Mouse (Mus musculus) lung, adult 18-20 months (tissue): Measurements from ENCODE around the gene Mgmt.

Source experiments
- DNase-seq, 2 experiments: peaks; one replicate each; pipeline ENCODE4 v3.0.0; 2022; ENCODE audit warnings: mixed read lengths in 2 of 2

Gene Mgmt

DNA sequence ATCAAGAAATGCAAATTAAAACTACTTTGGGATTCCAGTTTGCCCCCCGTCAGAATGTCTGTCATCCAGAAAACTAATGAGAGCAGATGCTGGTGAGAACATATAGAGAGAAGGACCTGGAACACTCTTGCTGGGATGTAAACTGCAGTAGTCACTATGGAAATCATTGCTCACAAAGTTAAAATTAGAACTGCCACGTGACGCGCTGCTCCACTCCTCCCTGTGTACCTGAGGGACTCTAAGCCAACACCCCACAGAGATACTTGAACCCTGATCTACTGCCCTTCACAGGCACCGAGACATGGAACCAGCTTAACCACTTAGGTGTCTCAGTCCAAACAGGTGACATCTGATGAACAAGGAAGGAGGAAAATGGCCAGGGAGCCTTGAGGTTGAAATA, 171.0 kb downstream of the Mgmt start:
- DNase-seq: no peak

GRCm38 (mm10) chr7:137066211-137066610, 171.8 kb downstream of the Mgmt start:
- no peak for DNase-seq

GRCm38 (mm10) chr7:137066997-137067396, 172.6 kb downstream of the Mgmt start:
- no peak for DNase-seq

- DNase-seq: no peak
Measured at GRCm38 (mm10) chr7:137067758-137068157, 173.3 kb downstream of the Mgmt start.

DNA sequence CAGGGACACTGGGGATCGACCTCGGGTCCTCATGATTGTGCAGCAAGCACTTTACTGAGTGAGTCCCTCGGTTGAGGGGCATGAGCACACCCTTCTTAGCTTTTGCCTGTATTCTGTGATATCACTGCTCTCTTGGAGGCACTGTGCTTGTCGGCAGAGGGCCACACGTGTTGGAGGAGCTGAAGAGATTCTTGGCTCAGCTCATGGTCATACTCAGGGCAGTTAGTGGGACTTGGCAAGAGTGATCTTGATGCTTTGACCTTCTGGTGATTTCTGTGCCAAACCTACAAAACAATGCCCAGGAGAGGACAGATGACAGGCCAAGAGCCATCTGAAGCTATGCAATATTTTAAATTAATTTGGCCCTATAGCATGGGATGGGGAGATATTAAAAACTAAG, 174.4 kb downstream of the Mgmt start:
- no peak for DNase-seq

DNA sequence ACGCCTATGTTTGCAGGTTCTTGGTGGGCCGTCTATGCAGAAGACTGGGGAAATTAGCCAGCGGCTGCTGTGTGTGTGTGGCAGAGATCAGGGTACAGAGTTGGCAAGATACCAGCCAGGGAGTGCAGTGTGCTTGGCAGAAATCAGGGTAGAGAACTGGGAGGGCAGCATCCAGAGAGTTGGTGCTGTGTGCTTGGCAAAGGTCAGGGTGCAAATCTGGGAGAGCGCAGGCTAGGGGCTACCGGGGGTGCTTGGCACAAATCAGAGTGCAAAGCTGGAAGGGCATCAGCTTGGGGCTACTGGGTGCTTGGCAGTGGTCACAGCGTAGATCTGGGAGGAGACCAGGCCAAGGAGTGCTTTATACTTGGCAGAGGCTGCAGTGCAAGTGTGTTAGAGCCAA, 175.4 kb downstream of the Mgmt start:
- DNase-seq: no peak

DNA sequence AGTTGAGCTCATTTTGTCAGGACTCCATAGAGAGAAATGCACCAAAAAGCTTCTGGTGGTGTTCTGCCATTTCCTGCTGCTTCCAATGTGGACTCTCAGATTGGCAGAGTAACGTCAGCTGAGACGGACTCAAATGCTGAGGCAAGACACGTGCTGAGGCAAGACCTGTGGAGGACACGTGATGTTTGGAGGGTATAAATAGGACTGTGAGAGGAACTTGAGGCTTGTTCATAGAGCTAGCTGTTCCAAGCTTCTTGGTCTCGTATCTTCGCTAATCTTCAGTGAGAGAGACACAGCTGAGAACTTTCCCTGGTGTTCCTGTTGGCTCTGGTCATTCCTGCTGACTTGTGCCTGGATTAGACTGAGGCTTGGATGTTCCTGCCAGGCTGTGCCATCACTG, 176.9 kb downstream of the Mgmt start:
- no peak for DNase-seq

DNA sequence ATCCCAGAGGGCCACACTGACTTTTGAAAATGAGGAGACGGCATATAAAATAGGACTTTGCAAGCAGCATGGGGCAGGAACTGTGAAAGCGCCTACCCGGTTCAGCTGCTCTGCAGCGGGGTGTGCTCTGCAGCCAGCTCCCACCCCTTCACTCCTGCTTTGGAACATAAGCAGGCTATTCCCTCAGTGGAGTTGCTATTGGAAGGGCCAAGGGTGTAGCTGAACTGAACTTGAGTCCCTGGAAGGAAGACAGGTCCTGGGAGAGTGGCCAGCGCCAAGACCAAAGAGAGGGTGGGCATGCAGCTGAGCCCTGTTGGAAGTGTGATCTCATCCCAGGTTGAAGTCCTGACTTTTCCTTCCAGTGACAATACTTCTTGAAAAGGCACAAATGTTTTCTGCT, 179.5 kb downstream of the Mgmt start:
- DNase-seq: no peak

GRCm38 (mm10) chr7:137074324-137074723, 179.9 kb downstream of the Mgmt start:
- no peak for DNase-seq

DNA sequence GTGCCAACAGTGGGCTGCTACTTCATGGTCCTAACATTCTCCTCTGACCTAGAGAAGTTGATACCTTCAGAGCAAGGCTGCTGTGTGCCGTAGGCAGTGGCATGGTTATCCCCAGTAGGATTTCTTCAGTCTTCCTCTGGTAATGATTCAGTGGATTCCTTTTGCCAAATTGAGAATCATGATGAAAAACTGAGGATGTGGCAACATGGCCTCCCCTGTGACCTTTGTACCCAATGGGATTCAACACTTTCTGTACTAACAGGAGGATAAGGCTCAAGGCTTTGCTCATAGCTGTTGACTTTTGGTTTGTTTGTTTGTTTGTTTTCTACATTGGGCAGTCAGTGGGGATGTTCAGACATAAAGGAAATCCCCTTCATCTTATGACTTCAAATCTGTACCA, 180.9 kb downstream of the Mgmt start:
- DNase-seq: no peak

- no peak for DNase-seq
Measured at GRCm38 (mm10) chr7:137080171-137080570, 185.8 kb downstream of the Mgmt start.

DNA sequence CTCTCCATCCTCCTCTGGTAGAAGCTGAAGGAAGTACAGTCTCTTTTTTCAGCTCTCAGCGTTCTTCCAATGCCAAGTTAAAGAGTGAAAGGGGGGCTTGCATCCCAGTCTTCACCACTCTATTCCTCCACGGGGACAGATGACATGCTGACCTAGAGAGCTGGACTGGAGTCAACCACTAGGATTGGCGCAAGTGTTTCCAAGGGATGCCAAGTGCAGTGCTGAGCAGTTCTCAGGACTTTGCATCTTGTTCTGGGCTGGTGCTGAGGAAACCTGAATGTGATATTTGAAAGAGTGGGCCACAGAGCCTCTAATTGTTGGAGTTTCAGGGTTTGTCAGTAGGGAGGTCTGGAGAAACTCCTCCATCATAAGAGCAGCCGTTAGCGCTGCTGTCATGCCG, 187.8 kb downstream of the Mgmt start:
- no peak for DNase-seq

- no peak for DNase-seq
Measured at GRCm38 (mm10) chr7:137084651-137085050, 190.2 kb downstream of the Mgmt start.

DNA sequence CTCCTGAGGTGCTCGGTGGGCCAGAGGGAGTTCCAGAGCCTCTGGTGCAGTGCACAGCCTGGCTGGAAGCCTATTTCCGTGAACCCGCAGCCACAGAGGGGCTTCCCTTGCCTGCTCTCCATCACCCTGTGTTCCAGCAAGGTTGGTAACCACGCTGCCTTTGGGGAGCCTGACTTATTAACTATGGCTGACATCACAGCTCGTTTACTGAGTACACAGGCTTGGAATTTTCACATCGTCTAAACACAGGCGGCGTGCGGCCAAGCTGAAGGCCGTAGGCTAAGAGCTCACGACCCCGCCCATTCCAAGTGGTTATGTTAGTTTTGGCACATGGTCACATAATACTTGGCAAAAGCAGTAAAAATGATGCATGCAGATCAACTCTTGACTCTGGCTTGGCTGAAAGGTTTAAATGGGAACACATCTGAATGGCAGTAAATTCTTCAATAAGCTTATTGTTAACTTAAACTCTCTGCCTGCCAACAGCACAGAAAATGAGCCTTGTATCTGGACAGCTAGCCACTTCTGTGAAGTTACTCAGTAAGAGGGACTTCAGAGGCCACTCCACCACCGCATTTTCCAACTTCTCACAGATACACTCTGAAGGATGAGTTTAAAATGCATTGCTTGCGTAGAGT, 191.7 kb downstream of the Mgmt start:
- peak; percentile 74 to 84 for DNase-seq

DNA sequence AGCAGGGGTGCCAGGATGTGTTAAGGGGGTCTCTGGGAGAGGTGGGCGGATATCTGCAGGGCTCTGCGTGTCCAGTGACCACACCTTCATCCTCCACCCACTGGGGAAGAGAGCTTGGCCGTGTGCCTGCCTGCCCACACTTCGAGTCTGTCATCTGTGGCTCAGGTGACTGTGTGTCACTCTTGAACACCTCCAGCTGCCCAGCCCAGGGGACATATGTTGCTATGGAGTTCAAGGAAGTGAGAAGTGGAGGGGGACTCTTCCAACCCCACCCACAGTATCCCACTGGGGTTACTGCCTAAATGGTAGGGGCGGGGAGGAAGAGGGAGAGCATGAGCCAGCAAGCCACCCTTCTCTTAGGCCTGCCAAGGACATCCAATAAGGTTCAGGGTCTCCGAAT, 192.7 kb downstream of the Mgmt start:
- peak in 1 of 2 experiments; percentile 14 for DNase-seq

- DNase-seq: no peak
Measured at GRCm38 (mm10) chr7:137088141-137088540, 193.7 kb downstream of the Mgmt start.

DNA sequence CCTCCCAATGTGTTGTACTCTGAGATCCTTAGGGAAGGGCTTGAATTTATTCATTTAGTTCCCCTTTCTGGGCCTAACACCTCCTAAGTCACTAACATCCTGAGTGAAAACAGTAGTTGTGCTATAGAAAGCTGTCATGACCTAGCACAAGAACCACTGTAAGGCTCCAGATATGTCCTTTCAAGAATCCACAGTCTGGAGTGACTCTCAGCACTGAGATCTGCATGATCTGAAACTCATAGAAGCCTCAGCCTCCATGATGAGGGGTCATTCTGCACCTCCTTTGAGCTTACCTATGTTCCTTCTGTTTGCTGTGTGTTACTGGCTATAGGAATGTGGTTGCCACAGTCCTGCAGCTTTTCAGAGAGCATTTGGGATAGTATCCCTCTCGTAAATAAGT, 200.1 kb downstream of the Mgmt start:
- DNase-seq: no peak

DNA sequence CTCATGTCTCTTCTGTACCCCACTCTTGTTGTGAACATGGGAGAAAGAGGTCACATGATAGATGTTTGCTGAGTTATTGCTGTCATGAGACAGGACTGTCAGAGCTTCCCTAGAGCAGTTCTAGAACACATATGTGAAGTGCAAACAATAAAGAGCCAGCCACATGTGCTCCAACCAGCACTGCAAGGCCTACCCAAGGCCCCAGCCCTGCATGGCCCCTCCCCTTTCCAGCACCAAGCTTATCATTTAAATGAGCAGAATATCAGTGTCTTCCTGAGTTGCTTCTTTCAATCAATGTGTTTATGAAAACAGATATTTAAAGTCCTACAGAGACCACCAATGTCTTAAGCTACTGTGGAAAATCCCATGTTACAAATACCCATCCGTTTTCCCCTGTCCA, 201.3 kb downstream of the Mgmt start:
- no peak for DNase-seq

DNA sequence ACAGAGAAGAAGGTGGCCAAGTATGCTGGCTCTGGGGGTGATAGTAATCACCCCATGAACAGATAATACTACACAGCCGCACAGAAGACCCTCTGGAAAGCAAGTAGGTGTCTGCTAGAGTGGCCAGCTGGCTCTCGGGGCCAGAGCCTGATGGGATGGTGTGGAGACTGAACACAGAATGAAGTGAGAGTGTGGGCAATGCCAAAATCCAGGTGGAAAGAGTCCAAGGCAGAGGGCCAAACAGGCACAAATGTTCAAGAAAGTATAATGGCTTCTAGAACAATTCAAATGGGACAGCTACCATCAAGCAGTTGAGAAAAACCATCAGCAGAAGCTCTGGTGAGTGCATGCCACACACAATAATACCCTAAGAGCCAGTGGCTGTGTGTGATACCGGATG, 205.4 kb downstream of the Mgmt start:
- no peak for DNase-seq

- DNase-seq: no peak
Measured at GRCm38 (mm10) chr7:137102606-137103195, 208.3 kb downstream of the Mgmt start.

- no peak for DNase-seq
Measured at GRCm38 (mm10) chr7:137112101-137112500, 217.7 kb downstream of the Mgmt start.

DNA sequence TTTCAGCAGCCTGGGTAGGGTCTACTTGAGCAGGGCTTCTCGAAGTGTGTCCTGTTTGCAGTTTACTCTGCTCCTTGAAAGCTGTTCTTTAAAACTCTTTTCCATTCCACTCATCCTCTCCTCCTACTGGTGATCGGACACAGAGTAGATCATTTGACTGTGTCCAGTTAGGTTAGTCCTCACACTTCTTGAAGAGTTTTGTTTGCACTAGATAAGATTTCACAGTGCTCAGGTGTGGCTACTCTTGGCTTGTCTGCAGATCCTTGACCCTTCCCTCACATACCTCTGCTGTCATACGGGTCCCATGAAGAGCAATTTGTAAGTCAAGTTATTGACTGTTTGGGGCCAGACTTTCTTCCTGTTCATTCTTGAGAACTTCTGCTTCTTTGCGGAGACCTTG, 221.8 kb downstream of the Mgmt start:
- DNase-seq: no peak

DNA sequence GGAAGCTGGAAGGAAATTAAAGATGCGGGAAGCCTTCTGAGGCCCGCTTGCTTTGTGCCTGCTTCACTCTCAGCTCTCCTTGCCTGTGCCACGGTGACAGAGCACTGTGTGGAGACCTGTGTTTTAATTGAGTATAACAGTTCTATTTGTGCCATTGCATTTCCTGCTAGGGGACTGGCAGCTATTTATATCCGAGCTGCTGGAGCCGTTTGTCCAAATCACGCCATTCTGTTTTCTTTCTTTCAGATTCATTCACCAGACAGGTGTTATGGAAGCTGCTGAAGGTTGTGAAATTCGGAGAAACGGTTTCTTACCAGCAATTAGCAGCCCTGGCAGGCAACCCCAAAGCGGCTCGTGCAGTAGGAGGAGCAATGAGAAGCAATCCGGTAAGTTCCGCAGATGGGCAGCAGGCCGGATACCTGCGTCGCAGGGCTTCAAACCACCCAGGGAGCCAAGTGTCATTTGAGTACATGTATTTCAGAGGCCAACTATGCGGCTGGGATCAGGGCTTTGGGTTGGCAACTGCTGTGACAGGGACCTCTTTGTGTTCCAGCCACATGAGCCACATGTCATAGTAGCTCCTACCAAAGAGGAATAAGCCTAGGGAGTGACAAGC, 226.9 kb downstream of the Mgmt start:
- no peak for DNase-seq

GRCm38 (mm10) chr7:137128726-137129125, 234.3 kb downstream of the Mgmt start:
- no peak for DNase-seq

DNA sequence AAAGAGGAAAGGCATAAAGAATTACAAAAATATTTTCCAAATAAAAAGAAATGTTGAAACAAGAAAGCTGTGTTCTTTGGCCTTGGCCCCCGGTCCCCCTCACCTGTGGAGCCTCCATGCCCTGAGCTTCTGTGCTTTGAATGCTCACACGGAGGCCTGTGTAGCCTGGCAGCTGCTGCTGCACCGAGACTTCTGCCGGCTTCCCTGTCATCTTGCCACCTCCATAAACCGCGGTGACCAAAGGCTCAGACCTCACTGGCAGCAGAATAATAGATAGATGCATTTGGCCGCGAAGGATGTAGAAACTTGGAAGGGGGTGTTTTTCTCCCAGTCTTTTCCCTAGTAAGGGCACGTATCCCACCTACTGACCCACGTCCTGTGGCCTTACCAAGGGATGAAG, 235.8 kb downstream of the Mgmt start:
- no peak for DNase-seq
